Mouse (Mus musculus) heart, postnatal 0 days (tissue): Measurements from ENCODE around the gene Cd36. TPM values are rescaled to one million over a fixed set of nuclear protein-coding genes. Genes with fewer than 3 reads are reported as not detected.
"Not testable (repeated sequence)": the region's sequence is repeated elsewhere in the genome, so short reads cannot be mapped to it uniquely, and the experiment has no call there.

Experiments used
- ATAC-seq: fragments of 200-750 bp; cut with Nextera tagmentation; 2 replicates; pipeline ENCODE4 v1.8.0; 2017; ENCODE audit warnings: low read depth, moderate number of reproducible peaks, moderate library complexity; ENCODE audit not compliant: insufficient read depth
- DNase-seq: peaks from one replicate; pipeline ENCODE4 v3.0.0-alpha.2; 2016; ENCODE audit warnings: low spot score
- H3K27ac ChIP-seq: fragments of 300-500 bp; sonication (generic); 2 replicates; pipeline ENCODE4 v1.5.1; 2014; ENCODE audit warnings: low read depth, mild to moderate bottlenecking
- H3K27me3 ChIP-seq: fragments of 300-500 bp; sonication (generic); 2 replicates; pipeline ENCODE4 v1.6.1; 2014; ENCODE audit warnings: low read length, mixed read lengths; ENCODE audit not compliant: control insufficient read depth, insufficient read depth
- H3K36me3 ChIP-seq: fragments of 300-500 bp; sonication (generic); replicated peaks from 2 replicates; pipeline ENCODE4 v1.6.1; 2014; ENCODE audit warnings: low read length, mixed read lengths; ENCODE audit not compliant: control insufficient read depth, insufficient read depth
- H3K4me1 ChIP-seq: fragments of 300-500 bp; sonication (generic); 2 replicates; pipeline ENCODE4 v1.6.1; 2014; ENCODE audit warnings: antibody characterized with exemption; ENCODE audit not compliant: control insufficient read depth, insufficient read depth
- H3K4me2 ChIP-seq: fragments of 300-500 bp; sonication (generic); 2 replicates; pipeline ENCODE4 v1.6.1; 2014; ENCODE audit warnings: low read depth, mild to moderate bottlenecking, low read length, moderate library complexity
- H3K4me3 ChIP-seq: fragments of 300-500 bp; sonication (generic); 2 replicates; pipeline ENCODE4 v1.5.1; 2014; ENCODE audit warnings: low read depth, low read length
- H3K9ac ChIP-seq: fragments of 300-500 bp; sonication (generic); replicated peaks from 2 replicates; pipeline ENCODE4 v1.6.1; 2014; ENCODE audit warnings: low read depth, low read length, mixed read lengths
- H3K9me3 ChIP-seq: fragments of 300-500 bp; sonication (generic); replicated peaks from 2 replicates; pipeline ENCODE4 v1.6.1; 2016; ENCODE audit warnings: low read length; ENCODE audit not compliant: control insufficient read depth
- CTCF ChIP-seq: IDR thresholded peaks from 2 replicates; pipeline ENCODE4 v1.5.1; 2016; ENCODE audit warnings: antibody characterized with exemption, control low read depth, low read depth
- EP300 ChIP-seq: IDR thresholded peaks from 2 replicates; pipeline ENCODE4 v1.6.1; 2016; ENCODE audit warnings: antibody characterized with exemption, low read depth
- WGBS: fragments of 180-500 bp; shearing (Covaris S2); extraction: QIAGEN DNeasy Blood & Tissue Kit; methylation state at CpG from one replicate; pipeline ENCODE4 v1.1.7; 2014; 5-methylcytosine and 5-hydroxymethylcytosine counted together
- polyA plus RNA-seq: library from polyadenylated mRNA; unstranded; fragments of >200 nt; fragmentation: Nextera tagmentation; extraction: Ambion mirVana; gene quantifications from 2 replicates; pipeline ENCODE4 v1.2.1, GENCODE M21; 2015
- total RNA-seq: library from RNA; depleted of rRNA; stranded (reverse); fragments of >200 nt; gene quantifications from 2 replicates; pipeline ENCODE4 v1.2.3, GENCODE M21; 2014; ENCODE audit warnings: low replicate concordance

Gene Cd36
- total and polyA plus RNA-seq, 2 experiments from 2014 or later: 526 to 603 TPM

- H3K27me3 ChIP-seq: no peaks in the 10 kb centered on the region
- peaks cover 13% of the 10 kb centered on the region for H3K4me1 ChIP-seq
- WGBS: 82% methylated on average over 3 of the region's 3 CpGs
- peak overlapping the region; percentile 81 for H3K27ac ChIP-seq
- H3K36me3 ChIP-seq: no peaks in the 10 kb centered on the region
- ATAC-seq: peak; percentile 50; the same call in 1 of the 2 replicates
- no peak for TF ChIP-seq EP300
- no peak for TF ChIP-seq CTCF
- H3K9me3 ChIP-seq: no peaks in the 10 kb centered on the region
- H3K9ac ChIP-seq: no peak overlapping the region
- H3K4me2 ChIP-seq: no peak overlapping the region
- DNase-seq: no peak
- no peak overlapping the region for H3K4me3 ChIP-seq
Measured at GRCm38 (mm10) chr5:17923648-17924047, 35.0 kb upstream of the Cd36 start.

GRCm38 (mm10) chr5:17918966-17919365, 30.4 kb upstream of the Cd36 start:
- H3K27me3 ChIP-seq: no peaks in the 10 kb centered on the region
- H3K36me3 ChIP-seq: no peaks in the 10 kb centered on the region
- H3K9me3 ChIP-seq: no peaks in the 10 kb centered on the region
- H3K27ac ChIP-seq: no peak overlapping the region
- ATAC-seq: peak; percentile 49; the same call in 1 of the 2 replicates
- H3K9ac ChIP-seq: no peak overlapping the region
- TF ChIP-seq CTCF (no peak), EP300 (peak; percentile 84)
- H3K4me3 ChIP-seq: no peak overlapping the region
- no peak for DNase-seq
- 52% methylated on average over 5 of the region's 5 CpGs for WGBS
- no peak overlapping the region for H3K4me2 ChIP-seq
- H3K4me1 ChIP-seq: peaks cover 5% of the 10 kb centered on the region

GRCm38 (mm10) chr5:17904766-17905165, 16.2 kb upstream of the Cd36 start:
- no peaks in the 10 kb centered on the region for H3K9me3 ChIP-seq
- H3K27me3 ChIP-seq: no peaks in the 10 kb centered on the region
- no peak overlapping the region for H3K4me3 ChIP-seq
- no peaks in the 10 kb centered on the region for H3K36me3 ChIP-seq
- no peaks in the 10 kb centered on the region; the same call in 1 of the 2 replicates for H3K4me1 ChIP-seq
- 11% methylated on average over 7 of the region's 7 CpGs for WGBS
- H3K9ac ChIP-seq: no peak overlapping the region
- DNase-seq (peak; percentile 57), ATAC-seq (no peak)
- TF ChIP-seq CTCF (no peak), EP300 (peak; percentile 65; the same call in 1 of the 2 replicates)
- H3K4me2 ChIP-seq: no peak overlapping the region
- peak overlapping the region; percentile 46; the same call in 1 of the 2 replicates for H3K27ac ChIP-seq

GRCm38 (mm10) chr5:17898948-17899347, 10.3 kb upstream of the Cd36 start:
- TF ChIP-seq CTCF (no peak), EP300 (peak; percentile 82)
- no peaks in the 10 kb centered on the region for H3K4me1 ChIP-seq
- H3K27me3 ChIP-seq: no peaks in the 10 kb centered on the region
- peak; percentile 41 for DNase-seq
- peak; percentile 55 for ATAC-seq
- peak overlapping the region; percentile 59 for H3K27ac ChIP-seq
- H3K4me2 ChIP-seq: no peak overlapping the region
- H3K9me3 ChIP-seq: no peaks in the 10 kb centered on the region
- H3K4me3 ChIP-seq: no peak overlapping the region
- H3K9ac ChIP-seq: no peak overlapping the region
- no peaks in the 10 kb centered on the region for H3K36me3 ChIP-seq
- 38% methylated on average over 3 of the region's 3 CpGs for WGBS

GRCm38 (mm10) chr5:17897641-17898040, 9.0 kb upstream of the Cd36 start:
- H3K4me1 ChIP-seq, H3K9ac ChIP-seq, H3K4me2 ChIP-seq, H3K36me3 ChIP-seq, H3K9me3 ChIP-seq, ATAC-seq, H3K27me3 ChIP-seq, DNase-seq, H3K4me3 ChIP-seq, H3K27ac ChIP-seq: not testable (repeated sequence)
- WGBS: 92% methylated on average over 5 of the region's 5 CpGs

- 38% methylated on average over 2 of the region's 2 CpGs for WGBS
- Histone ChIP-seq H3K36me3 (no peaks in the 10 kb centered on the region), H3K9ac (no peak overlapping the region), H3K27me3 (no peaks in the 10 kb centered on the region), H3K27ac (peak overlapping the region; percentile 20; the same call in 1 of the 2 replicates), H3K9me3 (no peaks in the 10 kb centered on the region), H3K4me1 (peaks cover 4% of the 10 kb centered on the region; the same call in 1 of the 2 replicates), H3K4me3 (no peak overlapping the region), H3K4me2 (no peak overlapping the region)
- ATAC-seq (peak; percentile 53; the same call in 1 of the 2 replicates), DNase-seq (peak; percentile 55)
- TF ChIP-seq CTCF: no peak
- no peak for TF ChIP-seq EP300
Measured at GRCm38 (mm10) chr5:17893577-17894172, 5.1 kb upstream of the Cd36 start.
